Mouse (Mus musculus) urinary bladder, postnatal 14 days (tissue): ENCODE data around the gene Gm3696.
A peak's percentile ranks its signal among the peaks of the same experiment; 100 is the strongest.
"Not testable (repeated sequence)": the region's sequence is repeated elsewhere in the genome, so short reads cannot be mapped to it uniquely, and the experiment has no call there.

ENCODE experiments used
- DNase-seq: peaks from one replicate; pipeline ENCODE4 v3.0.0; 2021; ENCODE audit warnings: low spot score

The Gm3696 gene

DNA sequence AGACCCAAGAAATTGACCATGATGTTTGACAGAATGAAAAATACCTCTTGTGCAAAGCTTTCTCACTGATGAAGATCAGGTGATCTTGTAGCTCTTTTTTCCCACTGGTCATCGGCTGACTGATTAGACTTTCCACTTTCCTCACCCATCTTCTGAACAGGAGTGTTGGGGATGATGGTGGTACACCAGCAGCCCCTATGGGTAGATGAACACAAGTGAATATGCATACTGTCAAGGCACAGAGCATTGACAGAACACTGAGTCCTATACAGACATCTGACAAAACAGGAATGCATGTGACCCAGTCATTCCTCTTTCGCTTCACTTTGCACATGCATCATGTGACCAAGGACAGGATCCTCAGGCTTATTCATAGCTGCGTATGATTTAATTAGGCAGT lies at the start of gene Gm3696:
Gm3696 (minus strand) TSS at position 101 of the 400 bp plus-strand sequence.
- not testable (repeated sequence) for DNase-seq

GRCm38 (mm10) chr14:7125312-7125711 lies 24.9 kb upstream of the Gm3696 start, which contains the start of gene Gm6676:
Gene Gm6676, minus strand, starts transcription at chr14:7125412.
- DNase-seq = not testable (repeated sequence)

DNA sequence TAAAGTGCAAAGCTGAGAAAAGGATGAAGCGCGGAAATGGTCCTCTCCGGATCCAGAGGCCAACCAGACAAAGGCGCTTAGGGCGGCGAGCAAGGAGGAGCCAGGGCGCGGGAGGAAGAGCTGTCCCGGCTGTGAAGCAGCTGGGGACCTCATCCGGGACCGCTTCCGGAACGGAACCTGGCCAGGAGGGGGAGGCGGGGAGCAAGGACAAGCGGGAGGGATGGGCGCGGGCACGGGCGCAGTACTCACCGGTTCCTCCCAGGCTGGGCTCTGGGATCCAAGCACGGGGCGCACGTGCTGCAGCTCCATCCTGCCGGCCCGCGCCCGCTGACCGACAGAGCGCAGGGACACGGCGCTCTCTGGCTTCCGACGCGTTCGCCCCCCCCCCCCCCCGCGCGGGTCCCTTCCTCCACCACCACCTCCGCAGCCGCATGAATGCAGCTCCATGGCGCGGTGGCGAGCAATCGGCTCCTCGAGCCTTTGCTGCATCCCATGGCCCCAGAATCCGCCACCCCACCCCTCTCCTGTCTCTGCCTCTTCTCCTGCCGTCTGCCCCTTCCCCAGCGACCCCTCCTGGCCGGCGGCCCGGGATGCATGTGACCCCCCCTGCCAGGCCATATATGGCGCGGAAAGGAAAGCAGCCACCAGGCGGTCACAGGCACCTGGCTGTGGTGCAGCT lies 4.8 kb upstream of the Gm3696 start:
- peak; percentile 1 for DNase-seq

- not testable (repeated sequence) for DNase-seq
Observed at GRCm38 (mm10) chr14:7044870-7045269, 55.6 kb downstream of the Gm3696 start, which contains the start of gene Gm3685. Gene Gm3685, minus strand, starts transcription at chr14:7044970.
